Mouse (Mus musculus): ENCODE measurements around the gene Tmem51.
A peak's percentile ranks its signal among the peaks of the same experiment; 100 is the strongest.

GRCm38 (mm10) chr4:142017686-142018085 is 66.4 kb downstream of the Tmem51 start:
- peak; percentile 58; the same call in 1 of the 2 replicates for TF ChIP-seq EP300 (IDR thresholded peaks at IDR 0.05; ENCODE audit: low read length)
- TF ChIP-seq CTCF (conservative IDR thresholded peaks at IDR 0.05 in 1 of 2, IDR thresholded peaks at IDR 0.05 in 1 of 2; ENCODE audit: low read depth in 2 of 2, low read length in 2 of 2) = no peak
- TF ChIP-seq CHD2 (IDR thresholded peaks at IDR 0.05; ENCODE audit: low read length) = no peak
- 0 out of 2 replicates have a peak, but pooled peaks have one; percentile 40 for TF ChIP-seq POLR2A (IDR thresholded peaks at IDR 0.05; ENCODE audit: low read depth, low read length)
- no peak for TF ChIP-seq NRF1 (IDR thresholded peaks at IDR 0.05; ENCODE audit: low read depth, low read length)
- no peak for TF ChIP-seq E2F4 (IDR thresholded peaks at IDR 0.05; ENCODE audit: insufficient replicate concordance, low read depth, low read length)
- peak; percentile 82 for TF ChIP-seq ETS1 (conservative IDR thresholded peaks at IDR 0.05; ENCODE audit: low read depth, low read length)
- no peak for TF ChIP-seq GABPA (IDR thresholded peaks at IDR 0.05; ENCODE audit: insufficient replicate concordance, low read depth, low read length)

All from CH12.LX (cell line).